Mouse (Mus musculus): ENCODE data around the gene Adamts17. TPM values are rescaled to one million over a fixed set of nuclear protein-coding genes. Genes with fewer than 3 reads are reported as not detected.

Gene Adamts17
- polyA plus RNA-seq, 1 experiment from 2014 or later, result 1.6 TPM

DNA sequence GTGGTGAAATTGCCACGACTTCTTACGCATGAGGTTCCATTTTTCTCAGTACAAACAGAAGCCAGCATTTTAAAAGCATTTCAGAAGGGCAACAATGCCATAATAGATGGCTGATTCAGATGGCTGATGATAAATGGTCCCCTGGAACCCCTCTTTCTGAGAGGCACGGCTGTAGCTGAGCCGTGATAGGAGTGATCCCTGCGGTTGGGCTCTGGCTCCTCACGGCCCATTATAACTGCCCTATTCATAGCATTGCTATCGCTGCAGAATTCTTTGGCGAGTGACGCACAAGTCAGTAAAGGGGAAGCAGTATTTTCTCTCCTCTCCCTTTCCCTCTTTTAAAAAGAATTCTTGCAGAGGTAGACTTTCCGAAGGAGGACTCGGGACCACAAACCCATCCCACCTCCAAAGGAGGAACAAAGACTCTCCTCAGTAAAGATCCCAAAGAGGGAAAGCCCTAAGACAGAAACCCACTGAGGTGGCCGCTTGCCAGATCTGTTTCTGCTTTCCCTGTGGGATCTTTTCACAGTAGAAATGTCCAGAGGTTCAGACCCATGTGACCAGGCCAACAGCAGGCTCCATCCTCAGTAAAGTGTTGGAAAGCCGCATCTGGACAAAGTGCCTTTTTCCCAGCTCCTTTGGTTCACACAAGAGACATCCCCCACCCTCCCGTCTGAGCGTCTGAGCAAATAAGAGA lies 204.7 kb downstream of the Adamts17 start:
- no peak overlapping the region for H3K4me2 ChIP-seq (replicated peaks; ENCODE audit: low read depth)
- no peak for TF ChIP-seq CTCF (IDR thresholded peaks at IDR 0.05; ENCODE audit: low read depth)

DNA sequence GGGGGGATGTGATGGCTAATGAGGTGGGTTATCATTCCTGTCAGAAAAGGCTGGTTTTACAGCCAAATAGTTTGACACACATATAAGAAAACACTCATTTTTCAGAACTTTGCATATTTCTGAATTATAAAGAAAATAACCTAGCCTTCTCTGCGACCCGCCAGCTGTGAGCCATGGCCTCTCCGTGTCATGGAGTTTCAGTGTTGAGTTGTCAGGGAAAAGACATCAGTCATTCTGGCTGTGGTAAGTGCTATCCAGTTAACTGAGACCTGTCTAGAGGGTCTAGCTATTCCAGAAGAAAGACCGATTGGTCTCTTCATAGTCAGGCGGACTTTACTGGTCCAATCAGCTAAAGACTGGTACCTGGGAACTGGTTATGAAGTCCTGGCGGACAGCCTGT lies 205.7 kb downstream of the Adamts17 start:
- H3K9me3 ChIP-seq (ENCODE audit: control insufficient read depth), result no peaks in the 10 kb centered on the region
- H3K27me3 ChIP-seq (replicated peaks; ENCODE audit: control insufficient read depth, insufficient read depth, low read length), result no peaks in the 10 kb centered on the region
- no peak for ATAC-seq
- no peak overlapping the region for H3K27ac ChIP-seq (ENCODE audit: low read depth, low read length)
- whole genome bisulfite sequencing, result 97% methylated on average over 6 of the region's 6 CpGs
- no peak overlapping the region for H3K4me2 ChIP-seq (replicated peaks; ENCODE audit: low read depth)
- no peak overlapping the region for H3K4me3 ChIP-seq (ENCODE audit: low read depth, low read length)
- no peaks in the 10 kb centered on the region for H3K4me1 ChIP-seq (replicated peaks; ENCODE audit: control insufficient read depth, insufficient read depth, low read length)
- no peak overlapping the region for H3K9ac ChIP-seq (ENCODE audit: low read depth, low read length)
- TF ChIP-seq CTCF (IDR thresholded peaks at IDR 0.05; ENCODE audit: low read depth), result no peak
- no peaks in the 10 kb centered on the region for H3K36me3 ChIP-seq (ENCODE audit: control insufficient read depth, insufficient read depth)

More for the DNA sequence above, 204.7 kb downstream of the Adamts17 start:
- 85% methylated on average over 15 of the region's 15 CpGs for WGBS
- Histone ChIP-seq H3K9ac (ENCODE audit: low read depth, low read length) (no peak overlapping the region), H3K4me1 (replicated peaks; ENCODE audit: control insufficient read depth, insufficient read depth, low read length) (no peaks in the 10 kb centered on the region), H3K27me3 (replicated peaks; ENCODE audit: control insufficient read depth, insufficient read depth, low read length) (no peaks in the 10 kb centered on the region), H3K9me3 (ENCODE audit: control insufficient read depth) (no peaks in the 10 kb centered on the region), H3K36me3 (ENCODE audit: control insufficient read depth, insufficient read depth) (no peaks in the 10 kb centered on the region), H3K4me3 (ENCODE audit: low read depth, low read length) (no peak overlapping the region), H3K27ac (ENCODE audit: low read depth, low read length) (no peak overlapping the region)
- no peak for ATAC-seq

- Histone ChIP-seq H3K27me3 (replicated peaks; ENCODE audit: control insufficient read depth, insufficient read depth, low read length) (no peaks in the 10 kb centered on the region), H3K27ac (ENCODE audit: low read depth, low read length) (no peak overlapping the region), H3K9ac (ENCODE audit: low read depth, low read length) (no peak overlapping the region), H3K4me2 (replicated peaks; ENCODE audit: low read depth) (no peak overlapping the region), H3K4me3 (ENCODE audit: low read depth, low read length) (no peak overlapping the region), H3K9me3 (ENCODE audit: control insufficient read depth) (no peaks in the 10 kb centered on the region), H3K36me3 (ENCODE audit: control insufficient read depth, insufficient read depth) (no peaks in the 10 kb centered on the region), H3K4me1 (replicated peaks; ENCODE audit: control insufficient read depth, insufficient read depth, low read length) (no peaks in the 10 kb centered on the region)
- no peak for TF ChIP-seq CTCF (IDR thresholded peaks at IDR 0.05; ENCODE audit: low read depth)
- 91% methylated on average over 2 of the region's 2 CpGs for WGBS
- ATAC-seq, result no peak
Measured at GRCm38 (mm10) chr7:67049206-67049605, 209.7 kb downstream of the Adamts17 start.

DNA sequence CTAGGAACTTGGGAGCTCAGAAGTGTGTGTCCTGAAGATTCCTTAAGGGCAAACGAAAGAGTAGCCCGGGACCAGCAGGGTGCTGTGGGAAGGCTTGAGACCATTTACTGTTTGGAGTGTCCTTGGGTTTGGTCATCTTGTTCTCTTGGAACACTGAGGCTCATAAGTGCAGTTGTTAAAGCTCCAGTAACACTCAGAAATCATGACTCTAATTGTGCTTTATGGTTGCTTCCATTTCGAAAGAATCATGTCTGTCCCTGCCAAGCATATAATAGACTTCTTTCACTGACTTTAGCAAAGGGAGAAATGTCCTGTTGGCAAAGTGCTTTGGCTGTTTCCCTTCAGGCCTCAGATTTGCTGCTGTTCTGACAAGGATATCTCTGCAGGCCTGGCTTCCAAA lies 210.9 kb downstream of the Adamts17 start:
- no peak overlapping the region for H3K9ac ChIP-seq (ENCODE audit: low read depth, low read length)
- H3K9me3 ChIP-seq (ENCODE audit: control insufficient read depth), result no peaks in the 10 kb centered on the region
- no peaks in the 10 kb centered on the region for H3K27me3 ChIP-seq (replicated peaks; ENCODE audit: control insufficient read depth, insufficient read depth, low read length)
- no peak overlapping the region for H3K4me3 ChIP-seq (ENCODE audit: low read depth, low read length)
- ATAC-seq, result no peak
- H3K4me1 ChIP-seq (replicated peaks; ENCODE audit: control insufficient read depth, insufficient read depth, low read length), result no peaks in the 10 kb centered on the region
- 88% methylated on average over 3 of the region's 3 CpGs for WGBS
- H3K4me2 ChIP-seq (replicated peaks; ENCODE audit: low read depth), result no peak overlapping the region
- TF ChIP-seq CTCF (IDR thresholded peaks at IDR 0.05; ENCODE audit: low read depth), result no peak
- H3K36me3 ChIP-seq (ENCODE audit: control insufficient read depth, insufficient read depth), result no peaks in the 10 kb centered on the region
- no peak overlapping the region for H3K27ac ChIP-seq (ENCODE audit: low read depth, low read length)

DNA sequence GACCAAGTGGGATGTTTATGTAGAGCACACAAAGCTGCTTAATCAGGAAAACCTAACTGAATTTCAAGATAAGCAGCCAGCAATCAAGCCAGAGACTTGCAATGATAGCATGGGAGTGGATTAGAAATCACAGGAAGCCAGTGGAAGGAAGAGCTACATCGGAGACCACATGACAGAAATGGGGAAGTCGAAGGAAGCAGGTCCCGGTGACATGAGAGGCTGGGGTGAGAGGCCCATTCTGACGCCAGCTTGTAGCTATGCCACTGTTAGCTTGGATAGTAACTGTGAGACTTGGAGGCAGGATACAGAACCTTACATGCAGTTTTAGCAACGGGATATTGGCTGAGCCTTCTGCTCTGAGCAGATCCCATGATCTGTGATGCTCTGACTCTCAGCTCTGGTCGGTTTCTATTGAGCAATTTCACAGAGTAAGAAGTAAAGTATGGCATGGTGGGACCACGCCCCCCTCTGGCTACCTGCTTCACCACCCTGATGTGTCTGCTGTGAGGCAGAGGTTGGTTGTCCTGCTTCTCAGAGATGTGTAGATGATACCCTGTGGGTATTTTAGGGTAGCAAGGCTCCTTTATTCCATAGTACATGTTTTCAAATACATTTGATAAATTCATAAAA lies 211.7 kb downstream of the Adamts17 start:
- no peak for ATAC-seq
- WGBS, result 65% methylated on average over 7 of the region's 7 CpGs

GRCm38 (mm10) chr7:67054876-67055275 lies 215.3 kb downstream of the Adamts17 start:
- Histone ChIP-seq H3K4me1 (replicated peaks; ENCODE audit: control insufficient read depth, insufficient read depth, low read length) (no peaks in the 10 kb centered on the region), H3K9me3 (ENCODE audit: control insufficient read depth) (no peaks in the 10 kb centered on the region), H3K36me3 (ENCODE audit: control insufficient read depth, insufficient read depth) (no peaks in the 10 kb centered on the region), H3K27me3 (replicated peaks; ENCODE audit: control insufficient read depth, insufficient read depth, low read length) (no peaks in the 10 kb centered on the region), H3K9ac (ENCODE audit: low read depth, low read length) (no peak overlapping the region), H3K27ac (ENCODE audit: low read depth, low read length) (no peak overlapping the region), H3K4me3 (ENCODE audit: low read depth, low read length) (no peak overlapping the region), H3K4me2 (replicated peaks; ENCODE audit: low read depth) (no peak overlapping the region)
- no peak for TF ChIP-seq CTCF (IDR thresholded peaks at IDR 0.05; ENCODE audit: low read depth)
- 89% methylated on average over 3 of the region's 3 CpGs for WGBS
- no peak for ATAC-seq

More for the DNA sequence above, 211.7 kb downstream of the Adamts17 start:
- Histone ChIP-seq H3K4me1 (replicated peaks; ENCODE audit: control insufficient read depth, insufficient read depth, low read length) (no peaks in the 10 kb centered on the region), H3K9ac (ENCODE audit: low read depth, low read length) (no peak overlapping the region), H3K27me3 (replicated peaks; ENCODE audit: control insufficient read depth, insufficient read depth, low read length) (no peaks in the 10 kb centered on the region), H3K4me3 (ENCODE audit: low read depth, low read length) (no peak overlapping the region), H3K9me3 (ENCODE audit: control insufficient read depth) (no peaks in the 10 kb centered on the region), H3K36me3 (ENCODE audit: control insufficient read depth, insufficient read depth) (no peaks in the 10 kb centered on the region), H3K4me2 (replicated peaks; ENCODE audit: low read depth) (no peak overlapping the region), H3K27ac (ENCODE audit: low read depth, low read length) (no peak overlapping the region)
- no peak for TF ChIP-seq CTCF (IDR thresholded peaks at IDR 0.05; ENCODE audit: low read depth)
